Mouse (Mus musculus) heart, embryonic 11.5 days (tissue): Measurements from ENCODE around the gene Retsat. TPM values are rescaled to one million over a fixed set of nuclear protein-coding genes. Genes with fewer than 3 reads are reported as not detected.

Experiments used
- ATAC-seq: fragments of 200-750 bp; cut with Nextera tagmentation; replicated peaks from 2 replicates; pipeline ENCODE4 v1.8.0; 2017; ENCODE audit warnings: moderate library complexity; ENCODE audit not compliant: insufficient number of reproducible peaks, low FRiP score, low TSS enrichment
- H3K27ac ChIP-seq: fragments of 300-500 bp; sonication (generic); 2 replicates; pipeline ENCODE4 v1.5.1; 2014; ENCODE audit warnings: mild to moderate bottlenecking, low read depth, low read length
- H3K27me3 ChIP-seq: fragments of 300-500 bp; sonication (generic); 2 replicates; pipeline ENCODE4 v1.6.1; 2014; ENCODE audit warnings: mild to moderate bottlenecking, low read length, mixed read lengths; ENCODE audit not compliant: control insufficient read depth, insufficient read depth
- H3K36me3 ChIP-seq: fragments of 300-500 bp; sonication (generic); 2 replicates; pipeline ENCODE4 v1.6.1; 2014; ENCODE audit warnings: mild to moderate bottlenecking, low read length, moderate library complexity, mixed read lengths; ENCODE audit not compliant: control insufficient read depth, insufficient read depth
- H3K4me1 ChIP-seq: fragments of 300-500 bp; sonication (generic); 2 replicates; pipeline ENCODE4 v1.6.1; 2014; ENCODE audit warnings: low read length; ENCODE audit not compliant: control insufficient read depth, insufficient read depth
- H3K4me2 ChIP-seq: fragments of 300-500 bp; sonication (generic); 2 replicates; pipeline ENCODE4 v1.6.1; 2014; ENCODE audit warnings: mild to moderate bottlenecking, moderate library complexity
- H3K4me3 ChIP-seq: fragments of 300-500 bp; sonication (generic); 2 replicates; pipeline ENCODE4 v1.5.1; 2014; ENCODE audit warnings: low read depth, low read length
- H3K9ac ChIP-seq: fragments of 300-500 bp; sonication (generic); 2 replicates; pipeline ENCODE4 v1.6.1; 2014; ENCODE audit warnings: mild to moderate bottlenecking, low read depth, low read length, moderate library complexity
- H3K9me3 ChIP-seq: fragments of 300-500 bp; sonication (generic); replicated peaks from 2 replicates; pipeline ENCODE4 v1.6.1; 2016; ENCODE audit warnings: low read length; ENCODE audit not compliant: control insufficient read depth
- WGBS: fragments of 180-500 bp; shearing (Covaris S2); extraction: QIAGEN DNeasy Blood & Tissue Kit; methylation state at CpG from one replicate; pipeline ENCODE4 v1.1.7; 2014; ENCODE audit not compliant: insufficient replicate concordance; 5-methylcytosine and 5-hydroxymethylcytosine counted together
- polyA plus RNA-seq: library from polyadenylated mRNA; unstranded; fragments of >200 nt; fragmentation: Nextera tagmentation; extraction: Ambion mirVana; gene quantifications from 2 replicates; pipeline ENCODE4 v1.2.1, GENCODE M21; 2014

The Retsat gene
- polyA plus RNA-seq, 1 experiment from 2014 or later: 13.9 TPM

- Histone ChIP-seq H3K4me2 (no peak overlapping the region), H3K9ac (no peak overlapping the region), H3K27me3 (no peaks in the 10 kb centered on the region), H3K4me3 (no peak overlapping the region), H3K27ac (no peak overlapping the region), H3K9me3 (no peaks in the 10 kb centered on the region), H3K36me3 (no peaks in the 10 kb centered on the region), H3K4me1 (no peaks in the 10 kb centered on the region)
- 73% methylated on average over 11 of the region's 11 CpGs for WGBS
- no peak for ATAC-seq
Observed at GRCm38 (mm10) chr6:72581625-72582382, 16.5 kb upstream of the Retsat start.

- no peak for ATAC-seq
Observed at GRCm38 (mm10) chr6:72583211-72583839, 14.9 kb upstream of the Retsat start.

GRCm38 (mm10) chr6:72584154-72584553 lies 14.1 kb upstream of the Retsat start:
- Histone ChIP-seq H3K4me1 (no peaks in the 10 kb centered on the region), H3K27me3 (no peaks in the 10 kb centered on the region), H3K9me3 (no peaks in the 10 kb centered on the region), H3K27ac (no peak overlapping the region), H3K4me2 (no peak overlapping the region), H3K36me3 (no peaks in the 10 kb centered on the region), H3K4me3 (no peak overlapping the region), H3K9ac (no peak overlapping the region)
- no peak for ATAC-seq
- WGBS: 74% methylated on average over 11 of the region's 11 CpGs

More at GRCm38 (mm10) chr6:72583211-72583839, 14.9 kb upstream of the Retsat start:
- Histone ChIP-seq H3K4me2 (no peak overlapping the region), H3K27ac (no peak overlapping the region), H3K9ac (no peak overlapping the region), H3K4me1 (no peaks in the 10 kb centered on the region), H3K4me3 (no peak overlapping the region), H3K36me3 (no peaks in the 10 kb centered on the region), H3K27me3 (no peaks in the 10 kb centered on the region), H3K9me3 (no peaks in the 10 kb centered on the region)
- WGBS: 81% methylated on average over 4 of the region's 4 CpGs

- Histone ChIP-seq H3K9me3 (no peaks in the 10 kb centered on the region), H3K27ac (no peak overlapping the region), H3K27me3 (no peaks in the 10 kb centered on the region), H3K4me3 (no peak overlapping the region), H3K36me3 (no peaks in the 10 kb centered on the region), H3K4me2 (no peak overlapping the region), H3K4me1 (no peaks in the 10 kb centered on the region), H3K9ac (no peak overlapping the region)
- 77% methylated on average over 3 of the region's 3 CpGs for WGBS
- no peak for ATAC-seq
Observed at GRCm38 (mm10) chr6:72586701-72587100, 11.6 kb upstream of the Retsat start.

- Histone ChIP-seq H3K4me3 (no peak overlapping the region), H3K27ac (no peak overlapping the region), H3K4me2 (no peak overlapping the region), H3K27me3 (no peaks in the 10 kb centered on the region), H3K9ac (no peak overlapping the region), H3K4me1 (no peaks in the 10 kb centered on the region), H3K9me3 (no peaks in the 10 kb centered on the region), H3K36me3 (no peaks in the 10 kb centered on the region)
- no peak for ATAC-seq
Observed at GRCm38 (mm10) chr6:72588307-72588706, 10.0 kb upstream of the Retsat start.

GRCm38 (mm10) chr6:72590111-72590510 lies 8.2 kb upstream of the Retsat start:
- Histone ChIP-seq H3K27me3 (no peaks in the 10 kb centered on the region), H3K4me2 (no peak overlapping the region), H3K36me3 (no peaks in the 10 kb centered on the region), H3K9ac (no peak overlapping the region), H3K4me1 (0 out of 2 replicates have a peak, but pooled peaks cover 4% of the 10 kb centered on the region), H3K4me3 (no peak overlapping the region), H3K9me3 (no peaks in the 10 kb centered on the region), H3K27ac (no peak overlapping the region)
- ATAC-seq: no peak

GRCm38 (mm10) chr6:72593011-72593803 lies 5.1 kb upstream of the Retsat start:
- H3K4me1 ChIP-seq: 0 out of 2 replicates have a peak, but pooled peaks cover 8% of the 10 kb centered on the region
- H3K27ac ChIP-seq: no peak overlapping the region
- WGBS: 75% methylated on average over 6 of the region's 6 CpGs
- ATAC-seq: no peak
- no peak overlapping the region for H3K9ac ChIP-seq
- H3K36me3 ChIP-seq: no peaks in the 10 kb centered on the region
- no peak overlapping the region for H3K4me3 ChIP-seq
- H3K4me2 ChIP-seq: no peak overlapping the region
- no peaks in the 10 kb centered on the region for H3K9me3 ChIP-seq
- no peaks in the 10 kb centered on the region for H3K27me3 ChIP-seq

- Histone ChIP-seq H3K27ac (no peak overlapping the region), H3K36me3 (no peaks in the 10 kb centered on the region), H3K9ac (no peak overlapping the region), H3K9me3 (no peaks in the 10 kb centered on the region), H3K4me1 (peaks cover 12% of the 10 kb centered on the region; the same call in 1 of the 2 replicates), H3K27me3 (no peaks in the 10 kb centered on the region), H3K4me2 (no peak overlapping the region), H3K4me3 (no peak overlapping the region)
- WGBS: 51% methylated on average over 5 of the region's 5 CpGs
- ATAC-seq: no peak
Observed at GRCm38 (mm10) chr6:72593914-72594313, 4.4 kb upstream of the Retsat start.
